Comparison of ENCODE assay signal across 25 mouse cellular contexts in genomic region chr6:145957427-145957965, GRCm38 (mm10). TPM values are rescaled to one million over a fixed set of nuclear protein-coding genes. Genes with fewer than 3 reads are reported as not detected.
A peak's percentile ranks its signal among the peaks of the same experiment; 100 is the strongest.
DNase-seq lines count a peak whose midpoint lies in the region; ATAC-seq and TF ChIP-seq lines count a peak whose summit lies in the region.
"Had no signal": no experiment of that assay in that cellular context is flagged by ENCODE, and none has a peak within 500 bp of the region (broad histone marks: within the 10 kb centered on the region; RNA-seq: fewer than 3 reads in every experiment).

No protein-coding gene starts in this region.

- peak overlapping the region; percentile 77 for H3K27ac ChIP-seq in gastrocnemius, adult 2 months
- H3K27ac ChIP-seq in heart, embryonic 14.5 days (replicated peaks in 1 of 2; ENCODE audit: control insufficient read depth in 1 of 2, insufficient read depth in 1 of 2, low read depth in 2 of 2, low read length in 2 of 2) = peak overlapping the region; percentile 87 to 93
- H3K27ac ChIP-seq in embryonic facial prominence, embryonic 13.5 days = no peak overlapping the region
- peak overlapping the region; percentile 76 for H3K27ac ChIP-seq in limb, embryonic 10.5 days
- H3K27ac ChIP-seq: forebrain, embryonic 10.5 days; kidney, postnatal 0 days; left cerebral cortex, adult 2 months; liver, embryonic 12.5 days; neural tube, embryonic 13.5 days had no signal

- H3K36me3 ChIP-seq in heart, embryonic 14.5 days (ENCODE audit: control insufficient read depth, insufficient read depth, low read length) = peaks cover 27% of the 10 kb centered on the region
- H3K36me3 ChIP-seq in embryonic facial prominence, embryonic 13.5 days = no peaks in the 10 kb centered on the region
- no peaks in the 10 kb centered on the region for H3K36me3 ChIP-seq in limb, embryonic 10.5 days
- H3K36me3 ChIP-seq: forebrain, embryonic 10.5 days; liver, embryonic 12.5 days; neural tube, embryonic 13.5 days had no signal

- TF ChIP-seq CTCF in gastrocnemius, adult 2 months (IDR thresholded peaks at IDR 0.05) = no peak

- peaks cover 22 to 33% of the 10 kb centered on the region in 2 experiments for H3K4me1 ChIP-seq in heart, embryonic 14.5 days (ENCODE audit: control insufficient read depth in 2 of 2, insufficient read depth in 2 of 2, low read length in 2 of 2)
- H3K4me1 ChIP-seq in embryonic facial prominence, embryonic 13.5 days = peaks cover 27% of the 10 kb centered on the region
- peaks cover 31% of the 10 kb centered on the region for H3K4me1 ChIP-seq in limb, embryonic 10.5 days
- H3K4me1 ChIP-seq: liver, embryonic 12.5 days had no signal

- no peaks in the 10 kb centered on the region for H3K27me3 ChIP-seq in heart, embryonic 14.5 days (ENCODE audit: control insufficient read depth, insufficient read depth, low read length)
- no peaks in the 10 kb centered on the region for H3K27me3 ChIP-seq in embryonic facial prominence, embryonic 13.5 days
- no peaks in the 10 kb centered on the region for H3K27me3 ChIP-seq in limb, embryonic 10.5 days (ENCODE audit: low read depth, poor library complexity, severe bottlenecking)
- H3K27me3 ChIP-seq: liver, embryonic 12.5 days; neural tube, embryonic 13.5 days had no signal

- H3K9ac ChIP-seq in heart, embryonic 14.5 days (ENCODE audit: low read length) = peak overlapping the region; percentile 49
- H3K9ac ChIP-seq in embryonic facial prominence, embryonic 13.5 days = no peak overlapping the region
- H3K9ac ChIP-seq: liver, embryonic 12.5 days; neural tube, embryonic 13.5 days had no signal

- H3K4me2 ChIP-seq in heart, embryonic 14.5 days (ENCODE audit: low read length) = no peak overlapping the region
- H3K4me2 ChIP-seq in embryonic facial prominence, embryonic 13.5 days = no peak overlapping the region
- H3K4me2 ChIP-seq: liver, embryonic 12.5 days; neural tube, embryonic 13.5 days had no signal

- peak; percentile 50; the same call in 1 of the 2 replicates for ATAC-seq in heart, embryonic 14.5 days (ENCODE audit: insufficient number of reproducible peaks, insufficient read depth, low FRiP score, low read depth)
- 0 out of 2 replicates have a peak, but pooled peaks have one; percentile 32 for ATAC-seq in embryonic facial prominence, embryonic 13.5 days (ENCODE audit: insufficient number of reproducible peaks, insufficient read depth, low FRiP score, low TSS enrichment, low read depth)
- no peak for ATAC-seq in megakaryocyte progenitor cell, adult 5-6 weeks (replicated peaks; ENCODE audit: poor library complexity)
- ATAC-seq: activated CD4-positive, CD25-positive, alpha-beta regulatory T cell, adult 4 months; forebrain, embryonic 16.5 days; liver, embryonic 12.5 days had no signal

- H3K9me3 ChIP-seq in heart, embryonic 14.5 days (ENCODE audit: control insufficient read depth, low read length) = no peaks in the 10 kb centered on the region
- no peaks in the 10 kb centered on the region for H3K9me3 ChIP-seq in embryonic facial prominence, embryonic 13.5 days
- no peaks in the 10 kb centered on the region for H3K9me3 ChIP-seq in limb, embryonic 10.5 days (replicated peaks)
- H3K9me3 ChIP-seq: forebrain, embryonic 10.5 days; liver, embryonic 12.5 days; neural tube, embryonic 13.5 days had no signal

- WGBS in heart, embryonic 14.5 days = 52% methylated on average over 6 of the region's 6 CpGs
- 78% methylated on average over 6 of the region's 6 CpGs for WGBS in embryonic facial prominence, embryonic 13.5 days
- 81% methylated on average over 6 of the region's 6 CpGs for WGBS in limb, embryonic 10.5 days

- DNase-seq in gastrocnemius, adult 2 months = no peak
- no peak for DNase-seq in gastrocnemius, postnatal 10 days
- no peak for DNase-seq in heart, adult 11 months
- no peak for DNase-seq in limb, embryonic 10.5 days (ENCODE audit: low spot score)
- no peak for DNase-seq in ovary, postnatal 36 days (ENCODE audit: low spot score)
- DNase-seq: cerebellum, adult 9-10 months; gastrocnemius, postnatal 36 days; kidney, adult 11 months; lung, adult 18-20 months; lung, postnatal 14 days; midbrain, embryonic 14.5 days; thymus, adult 18-20 months; thymus, postnatal 36 days had no signal

- no peak overlapping the region for H3K4me3 ChIP-seq in gastrocnemius, adult 2 months
- H3K4me3 ChIP-seq in heart, embryonic 14.5 days (ENCODE audit: control insufficient read depth in 1 of 2, insufficient read depth in 1 of 2, low read depth in 1 of 2, low read length in 2 of 2) = no peak overlapping the region
- H3K4me3 ChIP-seq in embryonic facial prominence, embryonic 13.5 days = no peak overlapping the region
- no peak overlapping the region for H3K4me3 ChIP-seq in limb, embryonic 10.5 days
- H3K4me3 ChIP-seq: forebrain, embryonic 10.5 days; left cerebral cortex, adult 2 months; liver, embryonic 12.5 days; myocyte; neural tube, embryonic 13.5 days had no signal

- intact Hi-C loops in gastrocnemius, adult 2 months (cut with DNase I) = no loop called here

RNA-seq across cellular contexts. Expression of gene Sspn, which starts 26.1 kb away (rescaled TPM):
- 10 to 100 TPM; 40.0 to 55.9 TPM for total RNA-seq in gastrocnemius, adult 2 months (2021)
- 100 to 1,000 TPM; 122 to 125 TPM for total RNA-seq in gastrocnemius, postnatal 10 days (2021)
- 51.7 and 66.4 TPM in 2 replicates for polyA plus RNA-seq in heart, embryonic 14.5 days (2014; fragmentation: Nextera tagmentation; extraction: Ambion mirVana)
- 12.5 and 15.6 TPM in 2 replicates for polyA plus RNA-seq in embryonic facial prominence, embryonic 13.5 days (2015; fragmentation: Nextera tagmentation; extraction: Ambion mirVana)
- 1.9 and 4.6 TPM in 2 replicates for polyA plus RNA-seq in limb, embryonic 10.5 days (2016; fragmentation: Nextera tagmentation; extraction: Ambion mirVana)
- total RNA-seq in megakaryocyte progenitor cell, adult 5-6 weeks (2015) = not detected in 2 replicates
- not detected in 2 replicates for total RNA-seq in megakaryocyte progenitor cell, adult 5-6 weeks (2017)
- total RNA-seq: megakaryocyte, adult 5-6 weeks had no signal
- polyA plus RNA-seq: activated CD4-positive, CD25-positive, alpha-beta regulatory T cell, adult 4 months had no signal

Comparison
In these comparisons a context has a peak if more than half of its experiments do, and no peak if none do; other contexts are left out.
1. RNA of gene Sspn, which starts 26.1 kb away (total RNA-seq): 122 to 125 TPM in gastrocnemius, postnatal 10 days and 40.0 to 55.9 TPM in gastrocnemius, adult 2 months; not detected in megakaryocyte progenitor cell, adult 5-6 weeks; every median in the first group is over 10 times any median in the second.